Mouse (Mus musculus): ENCODE measurements around the gene Nrd1. TPM values are rescaled to one million over a fixed set of nuclear protein-coding genes. Genes with fewer than 3 reads are reported as not detected.

Gene Nrd1
- total and polyA plus RNA-seq, 2 experiments from 2014 or later, result 50.7 to 61.2 TPM

DNA sequence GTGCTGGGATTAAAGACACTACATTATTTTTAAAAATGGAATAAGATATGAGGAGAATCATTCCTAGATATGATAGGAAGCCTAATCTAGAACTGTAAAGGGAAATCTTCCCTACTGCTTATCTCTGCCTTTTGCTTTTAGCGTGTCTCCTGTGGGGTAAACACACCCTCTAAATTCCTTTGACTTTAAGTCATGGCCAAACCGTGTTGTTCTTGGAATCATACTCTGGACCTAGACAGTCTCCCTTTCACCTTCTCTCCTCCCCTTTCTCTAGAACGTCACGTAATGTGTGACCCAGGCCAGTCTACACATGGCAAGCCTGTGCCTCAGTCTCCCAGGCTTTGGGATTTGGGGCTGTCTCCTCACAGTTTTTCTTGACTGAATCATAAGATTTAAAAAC lies 47.8 kb downstream of the Nrd1 start:
- 83% methylated on average over 4 of the region's 4 CpGs for WGBS
- Histone ChIP-seq H3K9ac (no peak overlapping the region), H3K27me3 (ENCODE audit: insufficient read depth, low read length) (no peaks in the 10 kb centered on the region), H3K9me3 (ENCODE audit: low read length) (no peaks in the 10 kb centered on the region), H3K27ac (ENCODE audit: low read depth, low read length) (no peak overlapping the region), H3K4me1 (ENCODE audit: insufficient read depth) (no peaks in the 10 kb centered on the region), H3K4me3 (ENCODE audit: low read depth, low read length) (no peak overlapping the region), H3K36me3 (ENCODE audit: insufficient read depth) (peaks cover 58% of the 10 kb centered on the region), H3K4me2 (ENCODE audit: low read depth) (no peak overlapping the region)
- TF ChIP-seq CTCF (IDR thresholded peaks at IDR 0.05; ENCODE audit: low read depth), result no peak
- no peak for ATAC-seq
- DNase-seq, result no peak

DNA sequence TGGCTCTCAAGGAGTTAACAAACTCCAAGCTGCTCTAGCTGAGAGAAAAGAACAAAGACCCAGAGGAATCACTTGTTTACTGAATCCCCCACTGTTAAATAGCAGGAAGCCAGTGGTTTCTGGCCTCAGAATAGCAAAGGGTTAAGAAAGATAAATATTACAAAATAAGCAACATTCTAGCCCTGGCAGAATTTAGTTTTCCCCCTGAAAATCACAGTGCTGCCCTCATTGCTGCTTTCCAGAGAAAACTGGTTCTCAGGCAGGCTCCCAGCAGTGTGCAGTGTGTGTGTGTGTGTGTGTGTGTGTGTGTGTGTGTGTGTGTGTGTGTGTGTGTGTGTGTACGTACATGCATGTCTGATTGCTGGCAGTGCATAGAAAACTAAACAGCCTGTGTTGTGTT lies 51.8 kb downstream of the Nrd1 start:
- TF ChIP-seq CTCF (IDR thresholded peaks at IDR 0.05; ENCODE audit: low read depth), result no peak
- DNase-seq, result peak; percentile 27
- H3K4me3 ChIP-seq (ENCODE audit: low read depth, low read length), result no peak overlapping the region
- H3K27ac ChIP-seq (ENCODE audit: low read depth, low read length), result 0 out of 2 replicates have a peak overlapping the region, but pooled peaks have one; percentile 35
- no peaks in the 10 kb centered on the region for H3K4me1 ChIP-seq (ENCODE audit: insufficient read depth)
- no peak overlapping the region for H3K4me2 ChIP-seq (ENCODE audit: low read depth)
- 44% methylated on average over 1 of the region's 1 CpGs for WGBS
- peak; percentile 70 for ATAC-seq
- H3K36me3 ChIP-seq (ENCODE audit: insufficient read depth), result peaks cover 57% of the 10 kb centered on the region
- H3K9ac ChIP-seq, result no peak overlapping the region
- no peaks in the 10 kb centered on the region for H3K9me3 ChIP-seq (ENCODE audit: low read length)
- H3K27me3 ChIP-seq (ENCODE audit: insufficient read depth, low read length), result no peaks in the 10 kb centered on the region

DNA sequence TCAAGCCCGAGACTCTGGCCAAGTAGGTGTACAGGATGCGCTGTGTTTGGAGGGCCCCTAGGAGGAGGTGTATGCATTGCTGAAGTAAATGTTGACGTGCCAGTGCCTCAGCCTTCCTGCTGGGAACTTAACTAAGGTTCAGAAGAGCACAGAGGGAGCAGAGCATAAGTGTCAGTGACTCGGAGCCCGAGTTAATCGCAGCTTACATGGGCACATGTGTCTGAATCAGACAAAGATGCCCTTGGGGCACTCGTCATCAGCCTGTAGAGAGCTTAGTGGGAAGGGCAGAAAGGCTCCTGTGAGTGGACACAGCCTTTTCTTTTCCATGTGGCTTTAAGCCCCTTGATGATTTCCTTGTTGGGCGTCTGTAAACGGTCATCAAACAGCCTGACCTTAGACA lies 53.5 kb downstream of the Nrd1 start:
- Histone ChIP-seq H3K4me1 (ENCODE audit: insufficient read depth) (no peaks in the 10 kb centered on the region), H3K4me3 (ENCODE audit: low read depth, low read length) (no peak overlapping the region), H3K9me3 (ENCODE audit: low read length) (no peaks in the 10 kb centered on the region), H3K4me2 (ENCODE audit: low read depth) (no peak overlapping the region), H3K27me3 (ENCODE audit: insufficient read depth, low read length) (no peaks in the 10 kb centered on the region), H3K27ac (ENCODE audit: low read depth, low read length) (no peak overlapping the region), H3K9ac (no peak overlapping the region), H3K36me3 (ENCODE audit: insufficient read depth) (peaks cover 64% of the 10 kb centered on the region)
- DNase-seq (no peak), ATAC-seq (no peak)
- 80% methylated on average over 9 of the region's 9 CpGs for WGBS
- 0 out of 2 replicates have a peak, but pooled peaks have one; percentile 6 for TF ChIP-seq CTCF (IDR thresholded peaks at IDR 0.05; ENCODE audit: low read depth)

DNA sequence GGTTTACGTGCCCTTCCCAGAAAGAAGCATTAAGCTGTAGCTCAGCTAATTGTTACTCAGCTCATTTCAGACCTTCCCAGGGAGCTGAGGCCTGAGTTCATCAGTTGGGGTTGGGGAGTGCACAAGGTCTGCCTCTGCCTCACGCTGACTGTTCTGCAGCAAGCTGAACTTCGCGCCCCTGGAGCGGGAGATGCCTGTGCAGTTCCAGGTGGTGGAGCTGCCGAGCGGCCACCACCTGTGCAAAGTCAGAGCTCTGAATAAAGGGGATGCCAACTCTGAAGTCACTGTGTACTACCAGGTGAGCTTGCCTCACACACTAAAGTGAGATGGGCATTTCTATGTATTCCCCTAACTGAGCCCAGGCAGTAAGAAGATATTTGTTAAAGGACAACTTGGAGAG lies 55.9 kb downstream of the Nrd1 start:
- Histone ChIP-seq H3K9me3 (ENCODE audit: low read length) (no peaks in the 10 kb centered on the region), H3K4me3 (ENCODE audit: low read depth, low read length) (no peak overlapping the region), H3K4me1 (ENCODE audit: insufficient read depth) (no peaks in the 10 kb centered on the region), H3K27me3 (ENCODE audit: insufficient read depth, low read length) (no peaks in the 10 kb centered on the region), H3K9ac (no peak overlapping the region), H3K27ac (ENCODE audit: low read depth, low read length) (no peak overlapping the region), H3K4me2 (ENCODE audit: low read depth) (no peak overlapping the region), H3K36me3 (ENCODE audit: insufficient read depth) (peaks cover 67% of the 10 kb centered on the region)
- WGBS, result 82% methylated on average over 7 of the region's 7 CpGs
- TF ChIP-seq CTCF (IDR thresholded peaks at IDR 0.05; ENCODE audit: low read depth), result no peak
- DNase-seq (no peak), ATAC-seq (0 out of 2 replicates have a peak, but pooled peaks have one; percentile 14)

DNA sequence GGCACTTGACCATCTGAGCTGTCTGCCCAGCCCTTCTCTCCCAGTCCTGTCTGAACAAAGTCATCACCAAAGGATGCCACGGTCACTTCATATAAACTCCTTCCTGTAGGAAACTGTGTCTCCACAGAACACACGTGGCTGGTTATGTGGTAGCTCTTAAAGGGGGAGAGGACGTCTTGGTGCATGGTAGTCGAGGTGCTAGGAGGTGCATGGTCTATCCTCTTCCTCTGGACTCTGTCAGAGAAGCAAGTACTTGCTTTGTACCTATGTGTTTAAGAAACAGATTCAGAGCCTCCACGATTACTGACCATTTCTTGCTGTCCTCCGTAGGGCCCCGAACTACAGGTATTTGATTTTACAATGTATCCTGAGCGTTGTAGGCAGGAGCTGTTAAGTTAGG lies 57.2 kb downstream of the Nrd1 start:
- no peak overlapping the region for H3K4me3 ChIP-seq (ENCODE audit: low read depth, low read length)
- H3K9me3 ChIP-seq (ENCODE audit: low read length), result no peaks in the 10 kb centered on the region
- no peaks in the 10 kb centered on the region for H3K27me3 ChIP-seq (ENCODE audit: insufficient read depth, low read length)
- DNase-seq, result no peak
- H3K36me3 ChIP-seq (ENCODE audit: insufficient read depth), result peaks cover 76% of the 10 kb centered on the region
- H3K4me1 ChIP-seq (ENCODE audit: insufficient read depth), result no peaks in the 10 kb centered on the region
- H3K9ac ChIP-seq, result no peak overlapping the region
- H3K4me2 ChIP-seq (ENCODE audit: low read depth), result no peak overlapping the region
- TF ChIP-seq CTCF (IDR thresholded peaks at IDR 0.05; ENCODE audit: low read depth), result no peak
- H3K27ac ChIP-seq (ENCODE audit: low read depth, low read length), result no peak overlapping the region
- no peak for ATAC-seq
- WGBS, result 96% methylated on average over 8 of the region's 8 CpGs

DNA sequence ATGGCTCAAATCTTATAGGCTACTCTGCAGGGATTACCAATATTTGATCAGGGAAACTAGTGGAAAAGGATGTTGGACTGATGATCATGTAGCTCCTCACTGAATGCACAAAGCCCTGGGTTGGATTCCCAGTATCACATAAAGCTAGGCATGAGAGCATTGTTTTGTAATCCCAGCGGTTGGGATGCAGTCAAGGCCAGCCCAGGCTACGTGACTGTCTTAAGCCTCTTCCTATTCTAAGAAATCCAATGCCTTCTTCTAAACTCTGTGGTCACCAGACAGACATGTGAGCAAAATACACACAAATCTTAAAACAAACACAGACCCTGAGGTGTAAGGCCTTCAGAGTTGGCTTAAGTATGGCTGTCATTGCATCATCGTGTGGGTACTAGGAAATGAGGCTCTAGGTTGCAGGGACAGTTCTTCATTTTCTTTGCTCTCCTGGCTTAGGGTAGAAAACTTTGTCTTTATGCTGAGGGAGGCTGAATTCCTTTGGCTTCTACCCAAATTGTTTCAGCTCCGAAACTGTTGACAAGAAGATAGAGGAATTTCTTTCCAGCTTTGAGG lies 58.9 kb downstream of the Nrd1 start:
- H3K36me3 ChIP-seq (ENCODE audit: insufficient read depth), result peaks cover 85% of the 10 kb centered on the region
- H3K9me3 ChIP-seq (ENCODE audit: low read length), result no peaks in the 10 kb centered on the region
- H3K27ac ChIP-seq (ENCODE audit: low read depth, low read length), result no peak overlapping the region
- TF ChIP-seq CTCF (IDR thresholded peaks at IDR 0.05; ENCODE audit: low read depth), result no peak
- H3K9ac ChIP-seq, result no peak overlapping the region
- WGBS, result 83% methylated on average over 4 of the region's 4 CpGs
- DNase-seq (no peak), ATAC-seq (no peak)
- H3K4me1 ChIP-seq (ENCODE audit: insufficient read depth), result no peaks in the 10 kb centered on the region
- no peak overlapping the region for H3K4me3 ChIP-seq (ENCODE audit: low read depth, low read length)
- H3K4me2 ChIP-seq (ENCODE audit: low read depth), result no peak overlapping the region
- no peaks in the 10 kb centered on the region for H3K27me3 ChIP-seq (ENCODE audit: insufficient read depth, low read length)

DNA sequence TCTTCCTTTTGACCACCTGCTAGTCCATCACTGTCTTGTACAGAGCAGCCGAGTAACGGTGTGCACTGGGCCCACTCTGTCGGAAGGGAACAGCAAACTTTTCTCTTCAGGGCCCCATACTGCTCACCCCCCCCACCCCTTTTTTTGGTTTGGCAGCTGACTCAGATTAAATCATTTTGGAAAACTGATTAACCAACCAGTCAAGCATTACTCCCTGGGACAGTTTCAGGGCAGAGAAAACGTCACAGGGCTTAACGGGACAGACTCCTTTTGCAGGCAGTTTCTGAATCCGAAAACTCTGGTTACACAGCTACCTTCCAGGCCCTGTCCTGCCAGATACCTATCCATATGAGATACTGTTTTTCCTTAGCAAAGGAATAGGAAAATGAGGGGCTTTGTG lies 64.5 kb downstream of the Nrd1 start:
- Histone ChIP-seq H3K27ac (ENCODE audit: low read depth, low read length) (no peak overlapping the region), H3K4me2 (ENCODE audit: low read depth) (no peak overlapping the region), H3K4me3 (ENCODE audit: low read depth, low read length) (no peak overlapping the region), H3K36me3 (ENCODE audit: insufficient read depth) (peaks cover 62% of the 10 kb centered on the region), H3K9ac (no peak overlapping the region), H3K27me3 (ENCODE audit: insufficient read depth, low read length) (no peaks in the 10 kb centered on the region), H3K9me3 (ENCODE audit: low read length) (no peaks in the 10 kb centered on the region), H3K4me1 (ENCODE audit: insufficient read depth) (no peaks in the 10 kb centered on the region)
- DNase-seq (no peak), ATAC-seq (no peak)
- no peak for TF ChIP-seq CTCF (IDR thresholded peaks at IDR 0.05; ENCODE audit: low read depth)
- WGBS, result 87% methylated on average over 6 of the region's 6 CpGs

Data from forebrain, postnatal 0 days (tissue).